Mouse (Mus musculus): Measurements from ENCODE around the gene Crygc. TPM values are rescaled to one million over a fixed set of nuclear protein-coding genes. Genes with fewer than 3 reads are reported as not detected.
"Not testable (repeated sequence)": the region's sequence is repeated elsewhere in the genome, so short reads cannot be mapped to it uniquely, and the experiment has no call there.

Crygc gene
- polyA plus RNA-seq, 2 experiments from 2014 or later, result not detected

- no peak for ATAC-seq
These were observed 21.3 kb downstream of the Crygc start for GRCm38 (mm10) chr1:65052140-65052539.

DNA sequence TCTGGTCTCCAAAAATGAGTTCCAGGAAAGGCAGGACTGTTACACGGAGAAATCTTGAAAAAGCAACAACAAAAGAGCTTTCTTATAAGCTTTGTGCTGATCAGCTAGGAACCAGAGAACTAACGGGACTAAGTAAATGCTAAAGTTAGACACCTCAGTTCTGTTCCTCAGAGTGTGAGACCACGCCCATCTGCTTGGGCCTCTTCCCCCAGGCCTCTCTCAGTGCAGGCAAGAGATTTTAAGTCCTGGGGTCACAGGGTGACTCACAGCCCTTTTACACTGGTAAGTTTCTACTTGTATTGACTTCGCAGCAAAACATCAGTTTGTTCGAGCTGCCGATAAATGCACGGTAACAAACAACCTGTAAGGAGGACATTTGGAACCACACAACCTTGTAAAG, 21.8 kb downstream of the Crygc start:
- no peak for ATAC-seq

GRCm38 (mm10) chr1:65050952-65051351, 22.5 kb downstream of the Crygc start, which contains the start of gene Cryge:
Gene Cryge, minus strand, starts transcription at chr1:65051149.
- not testable (repeated sequence) for ATAC-seq

GRCm38 (mm10) chr1:65048781-65049180, 24.7 kb downstream of the Crygc start:
- no peak for ATAC-seq

GRCm38 (mm10) chr1:65046401-65047109, 26.9 kb downstream of the Crygc start:
- no peak for ATAC-seq

DNA sequence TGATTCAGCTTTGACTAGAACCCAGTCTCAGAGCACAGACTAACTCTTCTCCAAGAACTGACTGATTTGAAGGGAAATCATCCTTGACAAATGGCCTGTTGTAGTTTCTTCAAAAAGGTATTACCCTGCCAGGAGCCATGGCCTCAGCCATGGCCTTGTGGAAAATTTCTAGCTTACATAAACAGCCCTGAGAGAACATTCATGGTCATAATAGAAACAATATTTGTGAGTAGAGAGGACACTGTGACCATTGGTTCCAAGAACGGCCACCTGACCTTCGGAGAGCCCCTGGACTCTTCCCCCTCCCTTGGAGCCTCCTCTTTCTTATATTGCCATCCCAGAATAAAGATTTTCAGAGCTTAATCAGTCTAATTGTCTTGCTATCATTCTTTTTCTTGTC, 30.1 kb downstream of the Crygc start:
- no peak for ATAC-seq

- no peak for ATAC-seq
These were observed 31.7 kb downstream of the Crygc start for GRCm38 (mm10) chr1:65041837-65042236.

- no peak for ATAC-seq
These were observed 32.7 kb downstream of the Crygc start for GRCm38 (mm10) chr1:65040806-65041205.

GRCm38 (mm10) chr1:65039679-65040078, 33.8 kb downstream of the Crygc start:
- no peak for ATAC-seq

- no peak for ATAC-seq
These were observed 35.9 kb downstream of the Crygc start for GRCm38 (mm10) chr1:65037542-65037941.

GRCm38 (mm10) chr1:65035513-65035912, 38.0 kb downstream of the Crygc start:
- ATAC-seq, result no peak

DNA sequence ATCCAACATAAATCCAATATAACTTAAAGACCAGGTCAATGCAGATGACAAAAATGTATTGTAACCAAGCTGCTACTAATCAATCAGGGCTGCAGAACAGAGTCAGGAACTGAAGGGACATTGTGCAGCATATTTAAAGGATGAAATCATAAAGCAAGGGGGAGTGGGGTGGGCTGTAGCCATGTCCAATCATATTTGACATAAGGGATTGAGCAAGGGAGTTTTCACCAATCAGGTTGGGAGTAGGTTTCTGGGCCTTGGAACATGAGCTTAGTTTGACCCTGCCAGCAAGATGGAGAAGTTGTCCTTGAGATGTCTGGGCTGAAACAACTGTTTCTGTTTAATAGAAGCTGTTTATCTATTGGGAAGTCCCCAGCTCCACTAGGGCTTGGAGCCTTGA, 40.8 kb downstream of the Crygc start, which contains the start of gene Akr1cl:
Gene Akr1cl, minus strand, starts transcription at position 119 of the 400 bp plus-strand sequence.
- no peak for ATAC-seq

DNA sequence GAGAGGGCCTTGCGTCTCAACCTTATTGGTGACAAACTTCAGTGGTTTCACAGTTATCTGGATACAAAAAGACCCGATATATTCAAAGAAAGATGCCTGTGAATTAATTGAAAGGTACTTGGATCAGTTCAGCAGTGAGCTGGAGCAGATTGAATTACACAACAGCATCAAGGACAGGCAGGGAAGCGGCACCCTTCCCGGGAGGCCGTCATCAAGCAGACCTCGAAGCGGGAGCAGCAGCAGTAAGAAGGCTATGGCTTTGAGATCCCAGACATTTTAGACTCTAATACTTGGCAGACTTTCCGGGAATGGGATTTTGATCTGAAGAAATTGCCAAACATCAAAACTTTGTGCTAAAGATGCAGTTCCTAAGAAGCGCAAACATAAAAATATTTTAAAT, 45.3 kb downstream of the Crygc start:
- no peak for ATAC-seq

Other genes with a start within 250 kb of the Crygc start
- gene Plekhm3, start 116.9 kb downstream of the Crygc start, polyA plus RNA-seq (2017; shearing (Covaris generic)), result 10 to 100 TPM in 1 of 2 experiments, 1 to 10 TPM in 1; 7.8 to 11.2 TPM
- under 1 TPM in 1 of 2 experiments, not detected in 1; 0.31 TPM for gene Akr1cl, start 40.9 kb downstream of the Crygc start, polyA plus RNA-seq (2017; shearing (Covaris generic))
- not detected for gene Cryge, start 22.5 kb downstream of the Crygc start, polyA plus RNA-seq (2017; shearing (Covaris generic))
- gene Crygd, start 10.2 kb downstream of the Crygc start, polyA plus RNA-seq (2017; shearing (Covaris generic)), result not detected
- gene Crygb, start 8.6 kb upstream of the Crygc start, polyA plus RNA-seq (2017; shearing (Covaris generic)), result not detected
- gene Cryga, start 29.7 kb upstream of the Crygc start, polyA plus RNA-seq (2017; shearing (Covaris generic)), result not detected
- gene Gm28845, start 45.9 kb upstream of the Crygc start, polyA plus RNA-seq (2017; shearing (Covaris generic)), result not detected
- gene D630023F18Rik, start 49.5 kb upstream of the Crygc start, polyA plus RNA-seq (2017; shearing (Covaris generic)), result not detected
- gene Idh1, start 112.8 kb upstream of the Crygc start, polyA plus RNA-seq (2017; shearing (Covaris generic)), result 10 to 100 TPM in 1 of 2 experiments, 1 to 10 TPM in 1; 7.9 to 10.2 TPM
- gene Pikfyve, start 113.0 kb upstream of the Crygc start, polyA plus RNA-seq (2017; shearing (Covaris generic)), result 10 to 100 TPM; 11.8 to 13.6 TPM
- gene Pth2r, start 208.4 kb upstream of the Crygc start, polyA plus RNA-seq (2017; shearing (Covaris generic)), result not detected